Comparison of ENCODE assay signal across 17 mouse cellular contexts in the genomic region with DNA sequence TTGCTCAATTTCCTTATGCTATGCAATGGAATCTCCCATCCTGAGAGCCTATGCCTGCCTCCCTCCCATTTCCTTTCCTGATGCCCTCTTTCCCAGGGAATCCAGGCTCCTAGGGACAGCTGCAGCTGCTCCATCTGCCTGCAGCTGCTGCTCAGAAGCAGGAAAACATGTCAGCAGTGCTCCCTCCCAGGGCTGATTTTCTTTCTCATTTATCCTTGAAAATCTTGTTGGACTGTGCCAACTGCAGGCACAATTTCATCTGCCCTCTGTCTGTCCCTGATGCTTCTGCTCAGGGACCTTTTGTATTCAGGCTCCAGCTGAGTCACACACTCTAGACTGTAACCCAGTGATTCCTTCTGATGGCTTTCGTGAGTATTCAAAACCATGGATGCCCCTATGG. TPM values are rescaled to one million over a fixed set of nuclear protein-coding genes. Genes with fewer than 3 reads are reported as not detected.
DNase-seq lines count a peak whose midpoint lies in the region; ATAC-seq lines count a peak whose summit lies in the region.
"Had no signal": no experiment of that assay in that cellular context is flagged by ENCODE, and none has a peak within 500 bp of the region (broad histone marks: within the 10 kb centered on the region; RNA-seq: fewer than 3 reads in every experiment).

No protein-coding gene starts in this region.

- intact Hi-C loops in gastrocnemius, postnatal 14 days (cut with DNase I; ENCODE audit: low total_unique reads) = no loop called here

- no peaks in the 10 kb centered on the region for H3K27me3 ChIP-seq in embryonic facial prominence, embryonic 14.5 days (replicated peaks; ENCODE audit: control insufficient read depth, insufficient read depth, low read length)
- H3K27me3 ChIP-seq in midbrain, embryonic 15.5 days (replicated peaks) = no peaks in the 10 kb centered on the region
- H3K27me3 ChIP-seq in intestine, embryonic 16.5 days (replicated peaks; ENCODE audit: control insufficient read depth, insufficient read depth, low read length) = no peaks in the 10 kb centered on the region
- H3K27me3 ChIP-seq: CH12.LX; heart, embryonic 13.5 days had no signal

- no peaks in the 10 kb centered on the region for H3K4me1 ChIP-seq in embryonic facial prominence, embryonic 14.5 days (ENCODE audit: control insufficient read depth, insufficient read depth, low read length)
- peaks cover 7% of the 10 kb centered on the region; the same call in 1 of the 2 replicates for H3K4me1 ChIP-seq in midbrain, embryonic 15.5 days
- no peaks in the 10 kb centered on the region for H3K4me1 ChIP-seq in intestine, embryonic 16.5 days (ENCODE audit: control insufficient read depth, insufficient read depth, low read length)

- no peak overlapping the region for H3K4me3 ChIP-seq in embryonic facial prominence, embryonic 14.5 days (ENCODE audit: low read depth, low read length)
- no peak overlapping the region for H3K4me3 ChIP-seq in midbrain, embryonic 15.5 days
- H3K4me3 ChIP-seq in intestine, embryonic 16.5 days (ENCODE audit: low read length) = no peak overlapping the region
- H3K4me3 ChIP-seq: gastrocnemius, adult 2 months; heart, embryonic 13.5 days had no signal

- H3K9me3 ChIP-seq in embryonic facial prominence, embryonic 14.5 days (ENCODE audit: control insufficient read depth, low read length) = no peaks in the 10 kb centered on the region
- no peaks in the 10 kb centered on the region for H3K9me3 ChIP-seq in midbrain, embryonic 15.5 days
- H3K9me3 ChIP-seq in intestine, embryonic 16.5 days (ENCODE audit: control insufficient read depth, low read length) = no peaks in the 10 kb centered on the region
- H3K9me3 ChIP-seq: heart, embryonic 13.5 days had no signal

- ATAC-seq in embryonic facial prominence, embryonic 14.5 days (ENCODE audit: low read depth) = peak; percentile 86
- ATAC-seq in midbrain, embryonic 15.5 days (replicated peaks) = peak; percentile 37; the same call in 1 of the 2 replicates
- no peak for ATAC-seq in intestine, embryonic 16.5 days

- no peak overlapping the region for H3K9ac ChIP-seq in embryonic facial prominence, embryonic 14.5 days (ENCODE audit: low read depth, low read length)
- H3K9ac ChIP-seq in midbrain, embryonic 15.5 days = no peak overlapping the region
- no peak overlapping the region for H3K9ac ChIP-seq in intestine, embryonic 16.5 days (ENCODE audit: low read depth, low read length)
- H3K9ac ChIP-seq: heart, embryonic 13.5 days had no signal

- H3K4me2 ChIP-seq in embryonic facial prominence, embryonic 14.5 days (ENCODE audit: low read depth, low read length) = no peak overlapping the region
- H3K4me2 ChIP-seq in midbrain, embryonic 15.5 days = no peak overlapping the region
- no peak overlapping the region for H3K4me2 ChIP-seq in intestine, embryonic 16.5 days (ENCODE audit: low read depth, low read length)
- H3K4me2 ChIP-seq: heart, embryonic 13.5 days; liver, embryonic 11.5 days had no signal

- 70% methylated on average over 1 of the region's 1 CpGs for WGBS in embryonic facial prominence, embryonic 14.5 days
- WGBS in midbrain, embryonic 15.5 days = 63% methylated on average over 1 of the region's 1 CpGs
- 61% methylated on average over 1 of the region's 1 CpGs for WGBS in intestine, embryonic 16.5 days

- H3K36me3 ChIP-seq in embryonic facial prominence, embryonic 14.5 days (ENCODE audit: control insufficient read depth, insufficient read depth, low read length) = no peaks in the 10 kb centered on the region
- H3K36me3 ChIP-seq in midbrain, embryonic 15.5 days (replicated peaks) = no peaks in the 10 kb centered on the region
- H3K36me3 ChIP-seq in intestine, embryonic 16.5 days (ENCODE audit: control insufficient read depth, insufficient read depth, low read length) = no peaks in the 10 kb centered on the region
- H3K36me3 ChIP-seq: heart, embryonic 13.5 days had no signal

- H3K27ac ChIP-seq in embryonic facial prominence, embryonic 14.5 days (replicated peaks; ENCODE audit: low read depth, low read length) = no peak overlapping the region
- H3K27ac ChIP-seq in midbrain, embryonic 15.5 days = 0 out of 2 replicates have a peak overlapping the region, but pooled peaks have one; percentile 3
- H3K27ac ChIP-seq in intestine, embryonic 16.5 days (ENCODE audit: low read length) = no peak overlapping the region
- H3K27ac ChIP-seq: gastrocnemius, adult 2 months; heart, embryonic 13.5 days; kidney, postnatal 0 days had no signal

- peak; percentile 4 for DNase-seq in gastrocnemius, postnatal 14 days
- DNase-seq in gastrocnemius, postnatal 25 days = no peak
- DNase-seq in adrenal gland, postnatal 14 days = peak; percentile 9
- peak; percentile 69 for DNase-seq in embryonic facial prominence, embryonic 14.5 days (ENCODE audit: low spot score)
- DNase-seq in ovary, postnatal 14 days (ENCODE audit: low spot score) = no peak
- DNase-seq: cerebellum, postnatal 14 days; gastrocnemius, adult 2 months; lung, postnatal 10 days had no signal

RNA-seq across cellular contexts. Expression of a gene that starts 20.6 kb away (rescaled TPM):
- not detected for total RNA-seq in gastrocnemius, postnatal 14 days (2021)
- not detected for total RNA-seq in gastrocnemius, postnatal 25 days (2021)
- total RNA-seq in adrenal gland, postnatal 14 days (2021) = 0.38 and 0.59 TPM in 2 replicates
- 0.09 and 0.22 TPM in 2 replicates for polyA plus RNA-seq in embryonic facial prominence, embryonic 14.5 days (2014; fragmentation: Nextera tagmentation; extraction: Ambion mirVana)
- 1.9 and 2.8 TPM in 2 replicates for polyA plus RNA-seq in midbrain, embryonic 15.5 days (2015; fragmentation: Nextera tagmentation; extraction: Ambion mirVana)
- polyA plus RNA-seq in intestine, embryonic 16.5 days (2015; fragmentation: Nextera tagmentation; extraction: Ambion mirVana) = 0.07 TPM in 1 of 2 replicates, not detected in the other
- total RNA-seq: gastrocnemius, adult 2 months; monocyte, adult 5-6 weeks had no signal
- polyA plus RNA-seq: heart, embryonic 13.5 days; kidney, postnatal 0 days; liver, embryonic 11.5 days had no signal

RNA-seq across cellular contexts. Expression of a gene that starts 45.3 kb away (rescaled TPM):
- total RNA-seq in gastrocnemius, postnatal 14 days (2021) = not detected
- not detected for total RNA-seq in gastrocnemius, postnatal 25 days (2021)
- not detected in 2 replicates for total RNA-seq in adrenal gland, postnatal 14 days (2021)
- not detected in 2 replicates for polyA plus RNA-seq in embryonic facial prominence, embryonic 14.5 days (2014; fragmentation: Nextera tagmentation; extraction: Ambion mirVana)
- polyA plus RNA-seq in midbrain, embryonic 15.5 days (2015; fragmentation: Nextera tagmentation; extraction: Ambion mirVana) = not detected in 2 replicates
- polyA plus RNA-seq in intestine, embryonic 16.5 days (2015; fragmentation: Nextera tagmentation; extraction: Ambion mirVana) = not detected in 2 replicates
- total RNA-seq: CH12.LX; gastrocnemius, adult 2 months; layer of hippocampus, postnatal 25 days; monocyte, adult 5-6 weeks had no signal
- polyA plus RNA-seq: heart, embryonic 13.5 days; kidney, postnatal 0 days; liver, embryonic 11.5 days; thymus, postnatal 0 days had no signal

Comparison
In these comparisons a context has a peak if more than half of its experiments do, and no peak if none do; other contexts are left out.
1. DNase-seq: peak in gastrocnemius, postnatal 14 days (single experiment), adrenal gland, postnatal 14 days (single experiment) and embryonic facial prominence, embryonic 14.5 days (single experiment); none in gastrocnemius, postnatal 25 days (single experiment) and ovary, postnatal 14 days (single experiment).